Mouse (Mus musculus) liver, embryonic 14.5 days (tissue): ENCODE results near the gene Nccrp1.

Experiments used
- CTCF ChIP-seq: IDR thresholded peaks from 2 replicates; pipeline ENCODE4 v1.5.1; 2016; ENCODE audit warnings: antibody characterized with exemption, low read depth, control low read depth
- EP300 ChIP-seq: IDR thresholded peaks from 2 replicates; pipeline ENCODE4 v1.6.1; 2016; ENCODE audit warnings: antibody characterized with exemption, low read depth

- TF ChIP-seq CTCF (no peak), EP300 (no peak)
These were observed 15.0 kb downstream of the Nccrp1 start for GRCm38 (mm10) chr7:28532005-28532404.
